Mouse (Mus musculus) forebrain, embryonic 12.5 days (tissue): ENCODE measurements at regions not wholly inside any gene's neighbourhood (a gene's known extent, or its start where the extent isn't known, plus 50 kb on each side); places are given as distances from the start of the nearest gene placed in this dataset.

Experiments
- ATAC-seq: fragments of 200-750 bp; cut with Nextera tagmentation; 2 replicates; pipeline ENCODE4 v1.8.0; 2017; ENCODE audit warnings: moderate TSS enrichment; ENCODE audit not compliant: low FRiP score
- H3K27ac ChIP-seq: fragments of 300-500 bp; sonication (generic); 2 replicates; pipeline ENCODE4 v1.5.1; 2016; ENCODE audit warnings: mild to moderate bottlenecking
- H3K27me3 ChIP-seq: fragments of 300-500 bp; sonication (generic); 2 replicates; pipeline ENCODE4 v1.6.1; 2016; ENCODE audit warnings: mild to moderate bottlenecking
- H3K36me3 ChIP-seq: fragments of 300-500 bp; sonication (generic); replicated peaks from 2 replicates; pipeline ENCODE4 v1.6.1; 2016; ENCODE audit warnings: mild to moderate bottlenecking
- H3K4me1 ChIP-seq: fragments of 300-500 bp; sonication (generic); 2 replicates; pipeline ENCODE4 v1.6.1; 2016
- H3K4me2 ChIP-seq: fragments of 300-500 bp; sonication (generic); 2 replicates; pipeline ENCODE4 v1.6.1; 2016; ENCODE audit warnings: mild to moderate bottlenecking, moderate library complexity
- H3K4me3 ChIP-seq: fragments of 300-500 bp; sonication (generic); replicated peaks from 2 replicates; pipeline ENCODE4 v1.5.1; 2016; ENCODE audit warnings: mild to moderate bottlenecking
- H3K9ac ChIP-seq: fragments of 300-500 bp; sonication (generic); 2 replicates; pipeline ENCODE4 v1.6.1; 2016; ENCODE audit warnings: mild to moderate bottlenecking
- H3K9me3 ChIP-seq: fragments of 300-500 bp; sonication (generic); 2 replicates; pipeline ENCODE4 v1.6.1; 2016
- whole genome bisulfite sequencing: fragments of 180-500 bp; shearing (Covaris S2); methylation state at CpG from one replicate; pipeline ENCODE4 v1.1.7; 2016; 5-methylcytosine and 5-hydroxymethylcytosine counted together

DNA sequence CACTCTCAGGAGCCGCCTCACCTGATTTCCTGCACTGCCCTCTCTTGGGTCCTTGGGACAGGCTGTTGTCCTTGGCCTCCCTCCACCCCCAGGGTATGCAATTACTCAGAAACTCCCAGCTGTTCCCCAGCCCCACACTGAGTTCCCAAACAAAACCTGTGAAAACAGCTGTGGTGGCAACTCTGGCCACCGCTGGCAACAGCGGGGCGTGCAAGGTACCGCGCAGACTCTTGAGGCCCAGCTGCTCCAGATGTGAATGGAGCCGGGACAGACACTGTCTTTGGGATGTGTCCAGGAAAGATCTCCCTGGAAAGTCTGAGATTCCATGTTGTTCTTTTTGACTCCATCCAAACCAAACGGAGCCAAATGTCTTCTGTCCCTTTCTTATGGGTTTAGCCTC is 211.0 kb upstream of the Osr1 start:
- H3K9me3 ChIP-seq, result no peaks in the 10 kb centered on the region
- no peak overlapping the region for H3K4me3 ChIP-seq
- H3K27ac ChIP-seq, result no peak overlapping the region
- no peak overlapping the region for H3K4me2 ChIP-seq
- no peaks in the 10 kb centered on the region for H3K27me3 ChIP-seq
- no peaks in the 10 kb centered on the region for H3K36me3 ChIP-seq
- H3K9ac ChIP-seq, result no peak overlapping the region
- no peak for ATAC-seq
- no peaks in the 10 kb centered on the region for H3K4me1 ChIP-seq
- 58% methylated on average over 8 of the region's 8 CpGs for WGBS

DNA sequence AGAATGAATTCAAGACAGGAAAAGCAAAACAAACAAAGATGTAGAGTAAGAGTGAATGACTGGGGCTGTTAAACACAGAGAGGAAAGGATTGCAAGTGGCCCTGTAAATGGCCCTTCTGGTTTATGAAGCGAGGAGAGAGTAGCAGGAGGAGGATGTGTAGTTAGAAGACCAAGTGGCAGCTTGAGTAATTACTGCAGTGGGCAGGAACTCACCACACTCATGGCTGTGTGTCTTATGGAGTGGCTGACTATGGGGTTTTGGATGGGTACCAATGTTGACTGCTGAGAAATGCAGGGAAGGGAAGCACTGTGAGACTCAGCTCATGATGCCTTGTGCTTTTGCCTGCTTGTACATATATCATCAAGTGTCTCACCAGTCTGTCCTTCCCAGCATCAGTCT is 204.0 kb upstream of the Osr1 start:
- no peak overlapping the region for H3K9ac ChIP-seq
- H3K4me3 ChIP-seq, result no peak overlapping the region
- no peaks in the 10 kb centered on the region for H3K9me3 ChIP-seq
- ATAC-seq, result no peak
- H3K27ac ChIP-seq, result no peak overlapping the region
- WGBS, result 85% methylated on average over 1 of the region's 1 CpGs
- no peaks in the 10 kb centered on the region for H3K27me3 ChIP-seq
- no peaks in the 10 kb centered on the region for H3K36me3 ChIP-seq
- no peak overlapping the region for H3K4me2 ChIP-seq
- no peaks in the 10 kb centered on the region for H3K4me1 ChIP-seq

DNA sequence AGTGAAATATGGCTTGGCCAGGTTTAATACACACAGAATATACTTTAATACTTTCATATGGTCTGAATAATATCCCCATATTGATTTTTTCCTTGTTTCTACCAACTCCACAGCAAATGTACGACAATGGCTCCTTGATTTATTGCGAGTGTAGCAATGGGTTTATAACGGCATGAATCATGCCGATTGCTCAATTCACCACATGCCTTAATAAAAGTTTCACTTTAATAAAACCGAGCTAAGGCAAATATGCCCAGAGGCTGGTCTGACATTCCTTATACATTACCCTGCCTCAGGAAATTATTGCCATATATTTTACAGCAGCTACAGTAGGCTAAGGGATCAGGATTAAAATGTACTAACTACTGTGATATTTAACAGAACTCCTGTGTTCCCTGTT is 201.2 kb upstream of the Osr1 start:
- no peak for ATAC-seq
- Histone ChIP-seq H3K9ac (no peak overlapping the region), H3K27me3 (no peaks in the 10 kb centered on the region), H3K27ac (no peak overlapping the region), H3K4me1 (no peaks in the 10 kb centered on the region), H3K4me3 (no peak overlapping the region), H3K4me2 (no peak overlapping the region), H3K9me3 (no peaks in the 10 kb centered on the region), H3K36me3 (no peaks in the 10 kb centered on the region)
- WGBS, result 93% methylated on average over 5 of the region's 5 CpGs

DNA sequence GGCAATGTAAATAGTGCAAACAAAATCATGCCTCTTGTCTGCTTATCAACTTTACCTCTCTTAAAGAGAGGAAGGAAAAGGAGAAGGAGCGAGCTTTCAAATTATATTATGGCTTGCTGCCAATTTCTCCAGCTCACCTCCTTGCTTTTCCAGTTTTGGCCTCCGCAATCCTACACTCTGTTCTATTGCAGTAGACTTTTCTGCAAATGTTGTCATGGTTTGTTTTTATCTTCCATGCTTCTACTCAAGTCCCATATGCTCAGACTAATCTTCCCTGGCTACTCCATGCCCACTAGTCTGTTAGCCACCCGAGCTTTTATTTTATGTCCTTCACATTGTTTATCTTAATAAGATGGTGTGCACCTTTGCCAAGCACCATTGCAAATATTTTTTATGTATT is 168.0 kb upstream of the Osr1 start:
- Histone ChIP-seq H3K27me3 (no peaks in the 10 kb centered on the region), H3K9ac (no peak overlapping the region), H3K4me3 (no peak overlapping the region), H3K4me1 (no peaks in the 10 kb centered on the region), H3K9me3 (no peaks in the 10 kb centered on the region), H3K27ac (no peak overlapping the region), H3K36me3 (no peaks in the 10 kb centered on the region), H3K4me2 (no peak overlapping the region)
- WGBS, result 88% methylated on average over 3 of the region's 3 CpGs
- no peak for ATAC-seq

DNA sequence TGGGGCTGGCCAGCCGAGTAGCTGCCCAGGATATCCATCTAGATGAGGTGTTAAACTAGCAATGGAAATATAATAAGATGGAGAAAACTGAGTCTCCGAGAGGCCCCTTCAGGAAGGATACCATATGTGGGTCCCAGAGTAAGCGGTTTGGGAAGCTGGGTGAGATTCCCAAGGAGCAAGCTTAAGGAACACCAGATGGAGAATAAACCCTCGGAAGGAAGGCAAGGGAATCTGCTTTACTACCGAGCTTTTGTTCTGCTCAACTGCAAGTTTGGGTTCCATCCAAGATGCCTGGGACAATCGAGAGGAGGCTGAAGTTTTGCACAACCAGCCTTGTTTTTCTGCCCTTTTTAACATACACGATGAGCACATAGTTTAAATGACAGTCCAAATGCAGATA is 164.9 kb upstream of the Osr1 start:
- H3K4me3 ChIP-seq, result no peak overlapping the region
- WGBS, result 82% methylated on average over 7 of the region's 7 CpGs
- H3K27ac ChIP-seq, result no peak overlapping the region
- H3K9ac ChIP-seq, result no peak overlapping the region
- H3K4me2 ChIP-seq, result no peak overlapping the region
- H3K9me3 ChIP-seq, result no peaks in the 10 kb centered on the region
- H3K27me3 ChIP-seq, result no peaks in the 10 kb centered on the region
- no peak for ATAC-seq
- no peaks in the 10 kb centered on the region for H3K4me1 ChIP-seq
- no peaks in the 10 kb centered on the region for H3K36me3 ChIP-seq

DNA sequence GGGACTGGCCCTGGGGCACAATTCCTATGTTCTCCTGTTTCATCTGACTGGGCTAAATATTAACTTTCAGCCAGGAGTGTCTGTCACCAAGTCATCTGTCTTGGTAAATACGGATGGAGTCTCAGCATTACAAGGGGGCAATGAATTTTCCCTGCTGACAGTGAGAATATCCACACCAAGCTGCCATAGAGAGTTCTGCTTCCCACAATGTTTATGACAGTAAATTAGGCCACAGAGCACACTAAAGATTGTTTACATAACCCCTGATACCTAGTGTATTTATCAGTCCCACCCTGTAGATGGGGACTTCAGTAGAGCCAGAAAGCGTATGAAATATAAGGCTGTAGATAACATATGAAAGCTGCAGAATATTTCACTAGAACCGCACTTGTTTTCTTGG is 150.6 kb upstream of the Osr1 start:
- no peak overlapping the region for H3K27ac ChIP-seq
- no peaks in the 10 kb centered on the region for H3K9me3 ChIP-seq
- no peak overlapping the region for H3K4me2 ChIP-seq
- WGBS, result 88% methylated on average over 3 of the region's 3 CpGs
- no peak overlapping the region for H3K4me3 ChIP-seq
- no peaks in the 10 kb centered on the region for H3K4me1 ChIP-seq
- no peak for ATAC-seq
- H3K27me3 ChIP-seq, result no peaks in the 10 kb centered on the region
- no peaks in the 10 kb centered on the region for H3K36me3 ChIP-seq
- no peak overlapping the region for H3K9ac ChIP-seq

DNA sequence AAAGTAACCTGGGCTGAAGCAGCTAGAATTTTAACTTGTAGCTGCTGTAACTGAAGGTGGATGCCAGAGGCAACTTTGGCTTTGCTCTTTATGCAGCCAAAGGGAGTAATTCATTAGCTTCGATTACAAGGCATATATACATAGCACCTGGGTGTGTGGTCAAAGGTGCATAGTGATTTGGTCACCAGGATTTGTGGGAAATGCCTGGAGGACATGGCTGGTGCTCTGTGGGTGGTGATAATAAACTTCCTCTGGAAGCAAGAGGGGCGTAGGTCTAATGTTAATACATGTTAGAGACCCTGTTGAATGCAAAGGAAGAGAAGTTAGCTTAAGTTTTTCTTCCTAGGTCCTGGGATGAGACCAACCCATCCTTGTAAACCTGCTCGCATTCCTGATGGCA is 139.3 kb upstream of the Osr1 start:
- ATAC-seq, result no peak
- Histone ChIP-seq H3K4me1 (no peaks in the 10 kb centered on the region), H3K9me3 (no peaks in the 10 kb centered on the region), H3K4me2 (no peak overlapping the region), H3K27me3 (no peaks in the 10 kb centered on the region), H3K36me3 (no peaks in the 10 kb centered on the region), H3K4me3 (no peak overlapping the region), H3K9ac (no peak overlapping the region), H3K27ac (no peak overlapping the region)
- WGBS, result 79% methylated on average over 3 of the region's 3 CpGs

DNA sequence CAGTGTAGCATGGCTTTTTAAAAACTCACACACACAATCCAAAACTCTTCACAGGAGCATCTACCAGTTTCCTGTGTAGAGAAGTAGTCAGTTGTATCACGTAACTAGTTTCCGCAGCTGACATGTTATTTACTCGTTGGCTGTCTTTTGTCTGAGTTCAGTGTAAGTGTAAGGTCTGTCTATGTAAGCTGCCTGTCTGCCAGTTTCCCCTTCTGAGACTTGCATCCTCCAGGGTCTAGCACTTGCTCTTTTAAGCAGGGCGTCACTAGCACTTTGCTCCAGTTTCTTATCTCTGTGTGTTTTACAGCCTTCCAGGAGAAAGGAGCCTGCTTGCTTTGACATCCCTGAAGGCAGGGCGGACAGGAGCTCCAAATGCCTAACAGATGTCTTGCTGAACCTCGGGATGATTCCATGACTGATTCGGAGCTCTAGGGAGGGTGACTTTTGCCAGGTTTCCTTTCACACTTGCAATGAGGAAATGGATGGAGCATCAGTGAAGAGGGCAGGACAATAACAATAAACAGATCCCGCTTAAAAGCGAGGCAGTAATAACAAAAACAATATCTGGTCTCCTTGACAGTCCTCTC is 131.2 kb upstream of the Osr1 start:
- WGBS, result 75% methylated on average over 9 of the region's 9 CpGs
- H3K4me3 ChIP-seq, result no peak overlapping the region

DNA sequence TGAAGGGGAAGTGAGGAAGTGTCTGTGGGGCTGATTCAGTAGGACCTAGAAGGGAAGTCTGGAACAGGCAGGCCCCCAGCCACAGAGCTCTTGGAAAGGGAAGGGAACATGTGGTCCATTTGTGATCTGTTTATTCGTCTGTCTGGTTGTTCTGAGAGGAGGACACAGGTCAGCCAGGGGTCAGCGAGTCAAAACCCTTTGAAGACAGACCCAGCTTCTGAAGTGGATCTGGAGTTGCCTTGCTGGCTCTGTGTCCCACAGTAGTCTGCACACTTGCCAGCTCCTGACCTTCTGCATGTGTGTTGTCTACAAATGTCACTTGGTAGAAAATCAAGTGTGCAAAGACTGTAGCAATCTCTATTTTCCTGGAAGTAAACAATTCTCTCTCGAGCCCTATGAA is 119.3 kb upstream of the Osr1 start:
- H3K9me3 ChIP-seq, result no peaks in the 10 kb centered on the region
- no peak overlapping the region for H3K27ac ChIP-seq
- 64% methylated on average over 3 of the region's 3 CpGs for WGBS
- ATAC-seq, result no peak
- H3K27me3 ChIP-seq, result no peaks in the 10 kb centered on the region
- H3K4me2 ChIP-seq, result no peak overlapping the region
- H3K4me3 ChIP-seq, result no peak overlapping the region
- no peaks in the 10 kb centered on the region for H3K36me3 ChIP-seq
- H3K9ac ChIP-seq, result no peak overlapping the region
- H3K4me1 ChIP-seq, result no peaks in the 10 kb centered on the region

More for the DNA sequence above, 131.2 kb upstream of the Osr1 start:
- no peak for ATAC-seq
- Histone ChIP-seq H3K27ac (no peak overlapping the region), H3K27me3 (no peaks in the 10 kb centered on the region), H3K4me1 (no peaks in the 10 kb centered on the region), H3K36me3 (no peaks in the 10 kb centered on the region), H3K9me3 (no peaks in the 10 kb centered on the region), H3K9ac (no peak overlapping the region), H3K4me2 (no peak overlapping the region)

DNA sequence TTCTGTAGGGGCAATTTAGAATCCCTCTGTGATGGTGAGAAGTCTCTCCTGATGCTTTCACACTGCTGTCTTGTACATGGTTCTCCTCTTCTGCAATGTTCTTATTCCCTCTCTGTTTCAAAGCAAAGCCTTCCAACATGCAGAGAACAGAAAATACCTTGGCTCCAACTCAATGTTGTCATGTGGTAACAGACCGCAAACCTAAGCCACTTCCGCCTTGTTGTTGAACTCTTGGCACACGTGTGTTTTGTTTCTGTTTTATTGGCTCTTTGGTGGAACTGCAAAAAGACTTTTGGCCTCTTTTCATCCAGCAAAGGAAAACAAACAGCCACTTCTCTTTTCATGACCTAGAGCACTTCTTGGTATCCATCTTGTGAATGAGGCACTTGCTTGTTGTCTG is 109.7 kb upstream of the Osr1 start:
- 89% methylated on average over 3 of the region's 3 CpGs for WGBS
- Histone ChIP-seq H3K4me2 (no peak overlapping the region), H3K9me3 (no peaks in the 10 kb centered on the region), H3K4me3 (no peak overlapping the region), H3K4me1 (no peaks in the 10 kb centered on the region), H3K27me3 (no peaks in the 10 kb centered on the region), H3K9ac (no peak overlapping the region), H3K36me3 (no peaks in the 10 kb centered on the region), H3K27ac (no peak overlapping the region)
- ATAC-seq, result no peak

DNA sequence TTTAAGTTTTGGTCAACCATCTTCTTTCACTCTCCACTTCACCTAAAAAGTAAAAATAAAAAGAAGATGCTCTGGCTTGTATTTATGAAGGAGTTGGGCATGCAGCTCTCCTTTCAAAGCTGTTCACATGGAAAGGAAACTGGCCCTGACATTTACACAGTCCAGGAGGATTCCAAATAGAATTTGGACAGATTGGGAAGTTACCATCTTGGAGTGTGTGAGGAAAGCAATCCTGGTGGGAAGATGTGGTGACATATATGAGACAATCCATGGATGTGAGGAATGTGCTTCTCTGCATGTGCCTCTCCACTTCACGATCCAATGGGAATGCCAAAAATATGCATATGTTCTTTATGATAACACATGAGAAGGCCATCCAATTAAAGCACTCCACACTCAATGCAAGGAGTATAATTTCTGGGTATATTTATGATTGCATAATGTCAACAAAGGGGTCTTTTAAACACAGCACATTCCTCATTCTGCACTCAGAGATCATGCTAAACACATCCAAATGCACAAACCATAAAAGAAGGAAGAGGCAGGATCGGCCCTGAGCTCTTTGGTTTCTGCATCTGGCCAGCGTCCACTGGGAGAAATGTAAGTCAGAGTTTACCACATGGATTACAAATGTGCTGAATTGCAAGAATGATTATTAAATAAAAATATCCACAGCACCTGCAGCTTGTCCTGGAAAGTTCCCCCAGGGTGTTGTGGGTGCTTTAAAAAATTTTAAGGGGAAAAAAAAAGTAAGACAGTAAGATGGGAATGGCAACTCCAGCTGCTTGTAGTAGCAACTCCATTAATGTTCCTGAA is 100.1 kb upstream of the Osr1 start:
- no peak overlapping the region for H3K4me2 ChIP-seq
- ATAC-seq, result no peak
- no peaks in the 10 kb centered on the region for H3K9me3 ChIP-seq
- no peak overlapping the region for H3K4me3 ChIP-seq
- no peak overlapping the region for H3K9ac ChIP-seq
- WGBS, result 83% methylated on average over 3 of the region's 3 CpGs
- H3K27ac ChIP-seq, result no peak overlapping the region
- no peaks in the 10 kb centered on the region for H3K27me3 ChIP-seq
- H3K4me1 ChIP-seq, result no peaks in the 10 kb centered on the region
- no peaks in the 10 kb centered on the region for H3K36me3 ChIP-seq

DNA sequence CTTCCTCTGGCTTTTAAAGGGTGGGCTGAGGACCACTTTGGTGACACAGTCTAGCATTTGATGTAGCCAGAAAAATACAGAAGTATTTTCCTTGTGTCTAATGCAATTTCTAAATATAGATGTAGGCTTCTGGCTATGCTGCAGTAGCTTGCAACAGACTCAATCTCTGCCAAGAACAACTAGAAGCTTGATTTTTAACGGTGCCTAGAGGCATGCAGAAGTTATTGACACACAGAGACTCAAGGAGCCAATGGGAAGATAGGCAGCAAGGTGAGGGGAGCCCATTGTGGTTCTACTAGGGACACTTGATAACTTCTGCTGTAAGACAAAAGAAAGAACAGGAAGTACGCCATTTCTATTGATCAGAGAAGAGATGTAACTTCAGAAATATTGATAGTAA is 94.1 kb upstream of the Osr1 start:
- no peaks in the 10 kb centered on the region for H3K36me3 ChIP-seq
- ATAC-seq, result no peak
- WGBS, result 90% methylated on average over 2 of the region's 2 CpGs
- H3K4me1 ChIP-seq, result no peaks in the 10 kb centered on the region
- H3K4me2 ChIP-seq, result no peak overlapping the region
- H3K27ac ChIP-seq, result no peak overlapping the region
- no peaks in the 10 kb centered on the region for H3K27me3 ChIP-seq
- H3K9me3 ChIP-seq, result no peaks in the 10 kb centered on the region
- no peak overlapping the region for H3K9ac ChIP-seq
- no peak overlapping the region for H3K4me3 ChIP-seq

DNA sequence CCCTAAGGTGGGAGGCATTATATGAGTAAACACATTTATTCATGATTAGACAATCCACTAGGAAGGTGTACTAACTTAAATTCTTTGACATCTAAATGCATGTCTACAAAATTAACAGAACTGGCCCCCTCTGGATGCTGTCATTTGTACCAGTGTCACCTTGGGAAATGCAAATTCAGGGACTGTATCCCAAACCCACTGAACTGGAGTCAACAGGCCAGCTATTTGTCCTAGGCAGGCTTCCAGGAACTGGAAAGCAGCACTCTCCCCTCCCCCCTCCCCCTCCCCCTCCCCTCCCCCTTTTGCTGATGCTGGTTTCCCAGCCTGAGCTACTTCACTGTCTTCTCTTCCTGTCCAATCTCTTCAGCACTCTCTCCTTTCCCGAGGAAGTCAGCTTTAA is 91.7 kb upstream of the Osr1 start:
- ATAC-seq, result no peak
- Histone ChIP-seq H3K27me3 (no peaks in the 10 kb centered on the region), H3K4me2 (no peak overlapping the region), H3K4me3 (no peak overlapping the region), H3K9me3 (no peaks in the 10 kb centered on the region), H3K9ac (no peak overlapping the region), H3K4me1 (no peaks in the 10 kb centered on the region), H3K27ac (no peak overlapping the region), H3K36me3 (no peaks in the 10 kb centered on the region)
- 74% methylated on average over 1 of the region's 1 CpGs for WGBS
